Mouse (Mus musculus) kidney, postnatal 10 days (tissue): ENCODE data around the gene Gm3500.
"Not testable (repeated sequence)": the region's sequence is repeated elsewhere in the genome, so short reads cannot be mapped to it uniquely, and the experiment has no call there.

ENCODE experiments used
- DNase-seq: peaks from one replicate; pipeline ENCODE4 v3.0.0; 2021; ENCODE audit warnings: mixed read lengths

Gm3500 gene

DNA sequence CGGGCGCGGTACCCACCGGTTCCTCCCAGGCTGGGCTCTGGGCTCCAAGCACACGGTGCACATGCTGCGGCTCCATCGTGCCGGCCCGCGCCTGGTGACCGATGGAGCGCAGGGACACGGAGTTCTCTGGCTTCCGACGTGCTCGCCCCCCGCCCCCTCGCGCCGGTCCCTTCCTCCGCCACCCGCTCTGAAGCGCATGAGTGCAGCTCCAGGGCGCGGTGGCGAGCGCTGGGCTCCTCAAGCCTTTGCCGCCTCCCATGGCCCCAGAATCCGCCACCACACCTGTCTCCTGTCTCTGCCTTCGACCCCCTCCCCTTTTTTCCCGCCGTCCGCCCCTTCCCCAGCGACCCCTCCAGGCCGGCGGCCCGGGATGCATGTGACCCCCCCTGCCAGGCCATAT, at the start of gene Gm3500:
Gm3500 (minus strand) TSS at position 101 of the 400 bp plus-strand sequence.
- DNase-seq = not testable (repeated sequence)

DNA sequence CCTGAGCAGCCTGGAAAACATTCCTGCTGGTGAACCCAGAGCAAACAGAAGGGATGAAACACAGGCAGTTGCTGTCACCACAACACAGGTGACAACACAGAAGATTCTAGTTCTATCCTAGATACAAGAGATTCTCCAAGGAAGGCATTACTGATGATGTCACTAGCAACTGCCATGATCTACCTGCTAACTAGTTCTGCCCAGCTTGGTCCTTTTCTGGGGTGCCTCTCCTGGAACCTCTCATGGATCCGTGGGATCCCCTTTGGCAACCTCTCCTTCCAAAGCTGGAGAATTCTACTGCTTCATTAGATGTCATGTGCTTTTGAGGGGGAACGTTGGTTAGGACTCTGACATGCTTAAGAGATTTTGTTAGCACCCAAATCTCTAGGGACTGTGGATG, 54.0 kb downstream of the Gm3500 start, which contains the start of gene Gm3542:
Gm3542 (minus strand) TSS at position 101 of the 400 bp plus-strand sequence.
- not testable (repeated sequence) for DNase-seq
